Mouse (Mus musculus) C2C12 (cell line): ENCODE measurements around the gene Slc22a5. TPM values are rescaled to one million over a fixed set of nuclear protein-coding genes. Genes with fewer than 3 reads are reported as not detected.

Experiments
- H3K27me3 ChIP-seq: one replicate; pipeline ENCODE4 v1.6.1; 2011; ENCODE audit not compliant: control insufficient read depth, insufficient read depth, insufficient read length
- H3K36me3 ChIP-seq: one replicate; pipeline ENCODE4 v1.6.1; 2011; ENCODE audit not compliant: control insufficient read depth, insufficient read depth
- H3K4me3 ChIP-seq: one replicate; pipeline ENCODE4 v1.5.1; 2011; ENCODE audit warnings: mild to moderate bottlenecking, control low read depth; ENCODE audit not compliant: poor library complexity, insufficient read depth, severe bottlenecking
- H3K79me2 ChIP-seq: one replicate; pipeline ENCODE4 v1.6.1; 2011; ENCODE audit not compliant: control insufficient read depth, insufficient read depth
- H3K79me3 ChIP-seq: one replicate; pipeline ENCODE4 v1.6.1; 2011; ENCODE audit warnings: low read depth, control low read depth
- H3ac ChIP-seq: one replicate; pipeline ENCODE3; 2011; ENCODE audit warnings: low read depth; ENCODE audit not compliant: control insufficient read depth, insufficient read length
- CEBPB ChIP-seq: IDR thresholded peaks from one replicate; pipeline ENCODE4 v1.6.1; 2011; ENCODE audit warnings: low read depth, mild to moderate bottlenecking, control low read depth, moderate library complexity
- CTCF ChIP-seq: IDR thresholded peaks from one replicate; pipeline ENCODE4 v1.5.1; 2011; ENCODE audit not compliant: control insufficient read depth, insufficient read depth, insufficient read length
- FOSL1 ChIP-seq: IDR thresholded peaks from one replicate; pipeline ENCODE4 v1.8.0; 2011; ENCODE audit warnings: mild to moderate bottlenecking, low read length; ENCODE audit not compliant: poor library complexity, insufficient read depth, severe bottlenecking
- MAX ChIP-seq: IDR thresholded peaks from one replicate; pipeline ENCODE4 v1.6.1; 2011; ENCODE audit warnings: mild to moderate bottlenecking, control low read depth
- MYOD1 ChIP-seq: IDR thresholded peaks from one replicate; pipeline ENCODE4 v1.6.1; 2011; ENCODE audit warnings: low read depth; ENCODE audit not compliant: control insufficient read depth, insufficient read length
- MYOG ChIP-seq: IDR thresholded peaks from one replicate; pipeline ENCODE4 v1.6.1; 2011; ENCODE audit not compliant: control insufficient read depth, insufficient read length; ENCODE audit errors: extremely low read depth
- USF1 ChIP-seq: IDR thresholded peaks from one replicate; pipeline ENCODE4 v1.6.1; 2011; ENCODE audit warnings: low read depth, mild to moderate bottlenecking, control low read depth, moderate library complexity
- polyA plus RNA-seq: library from polyadenylated mRNA; unstranded; fragments of >200 nt; fragmentation: generic; extraction: Trizol; gene quantifications from one replicate; pipeline ENCODE4 v1.2.1, GENCODE M21; 2012; ENCODE audit warnings: missing spikeins

Gene Slc22a5
- polyA plus RNA-seq, 1 experiment = 2.9 TPM

DNA sequence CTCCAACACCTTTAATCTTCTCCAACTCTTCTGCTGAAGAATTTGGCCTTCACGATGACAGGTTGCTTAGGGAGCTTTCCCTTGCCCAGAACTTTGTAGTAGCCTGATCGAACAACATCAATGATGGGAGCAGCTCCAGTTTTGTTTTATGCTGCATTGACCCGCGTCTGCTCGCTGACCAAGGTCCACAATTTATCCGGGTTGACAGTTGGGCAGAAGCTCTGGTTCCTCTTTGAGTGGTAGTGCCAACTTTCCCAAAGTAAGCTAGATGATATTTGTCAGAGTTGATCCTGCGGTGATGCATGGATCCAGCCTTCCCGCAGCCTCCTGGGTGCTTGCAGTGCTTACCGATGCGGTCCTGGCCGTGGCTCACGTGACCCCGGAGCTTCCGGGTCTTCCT is 11.3 kb upstream of the Slc22a5 start:
- Histone ChIP-seq H3K36me3 (no peaks in the 10 kb centered on the region), H3K4me3 (no peak overlapping the region), H3K79me2 (no peaks in the 10 kb centered on the region), H3K27me3 (no peaks in the 10 kb centered on the region), H3K79me3 (no peaks in the 10 kb centered on the region), H3ac (no peak overlapping the region)
- TF ChIP-seq MYOD1 (no peak), MYOG (no peak), CTCF (no peak), CEBPB (no peak), USF1 (no peak), MAX (no peak), FOSL1 (no peak)

DNA sequence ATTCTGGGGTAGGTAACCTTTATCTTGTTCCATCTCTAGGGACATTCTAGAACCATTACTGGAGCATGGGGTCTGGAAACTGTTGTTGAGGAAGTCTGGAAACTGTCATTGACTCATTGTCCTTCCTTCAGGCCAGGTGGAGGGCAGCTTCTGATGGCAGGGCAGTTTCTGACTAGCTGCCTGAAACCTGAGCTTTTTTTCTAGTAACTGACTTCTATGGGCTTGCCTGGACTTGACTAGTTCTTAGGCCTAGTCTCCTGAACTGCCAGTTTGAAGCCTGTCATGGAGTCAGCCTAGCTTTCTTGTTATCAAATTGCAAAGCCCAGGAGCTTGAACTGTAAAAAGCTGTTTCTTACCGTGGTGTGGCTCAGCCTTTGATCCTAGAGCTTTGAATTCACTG is 9.5 kb upstream of the Slc22a5 start:
- Histone ChIP-seq H3K4me3 (no peak overlapping the region), H3K79me3 (no peaks in the 10 kb centered on the region), H3K79me2 (no peaks in the 10 kb centered on the region), H3K36me3 (no peaks in the 10 kb centered on the region), H3K27me3 (no peaks in the 10 kb centered on the region), H3ac (no peak overlapping the region)
- TF ChIP-seq USF1 (no peak), FOSL1 (no peak), MAX (no peak), CTCF (no peak), CEBPB (no peak), MYOD1 (no peak), MYOG (no peak)

DNA sequence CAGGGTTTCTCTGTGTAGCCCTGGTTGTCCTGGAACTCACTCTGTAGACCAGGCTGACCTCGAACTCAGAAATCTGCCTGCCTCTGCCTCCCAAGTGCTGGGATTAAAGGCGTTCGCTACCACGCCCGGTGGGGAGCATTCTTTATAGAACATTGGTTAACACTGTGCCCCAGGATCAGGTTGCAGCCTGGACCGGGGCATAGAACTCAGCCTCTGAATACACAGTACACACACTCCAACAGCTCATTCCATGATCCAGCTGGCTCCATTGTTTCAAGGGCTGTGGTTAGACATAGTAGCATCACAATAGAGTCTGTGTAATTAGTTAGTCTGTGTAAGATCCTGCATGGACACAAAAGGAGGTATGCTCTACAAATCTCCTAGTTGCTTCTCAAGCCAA is 8.5 kb upstream of the Slc22a5 start:
- no peaks in the 10 kb centered on the region for H3K79me2 ChIP-seq
- H3K27me3 ChIP-seq = no peaks in the 10 kb centered on the region
- no peak overlapping the region for H3K4me3 ChIP-seq
- no peaks in the 10 kb centered on the region for H3K36me3 ChIP-seq
- TF ChIP-seq USF1 = no peak
- no peak for TF ChIP-seq FOSL1
- no peak for TF ChIP-seq MAX
- TF ChIP-seq CEBPB = no peak
- TF ChIP-seq MYOG = no peak
- TF ChIP-seq CTCF = no peak
- no peak for TF ChIP-seq MYOD1
- H3ac ChIP-seq = no peak overlapping the region
- H3K79me3 ChIP-seq = no peaks in the 10 kb centered on the region

DNA sequence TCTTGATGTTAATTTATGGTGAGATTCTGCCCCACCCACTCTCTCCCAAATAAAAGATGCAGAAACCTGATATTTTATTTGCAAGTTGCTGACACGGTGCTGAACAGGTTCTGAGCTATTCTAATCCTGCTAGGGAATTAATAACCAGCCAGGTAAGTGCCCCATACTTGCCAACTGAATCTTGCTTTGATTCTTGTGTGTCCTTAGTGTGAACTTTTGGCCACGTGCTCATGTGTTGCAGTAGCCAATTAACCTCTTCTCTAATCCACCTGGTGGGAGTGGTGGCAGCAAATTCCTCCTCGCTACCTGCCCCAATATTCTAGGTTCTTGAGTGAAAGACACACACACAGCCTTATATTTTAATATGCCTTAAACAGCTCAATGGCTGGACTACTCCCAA is 7.5 kb upstream of the Slc22a5 start:
- H3ac ChIP-seq = no peak overlapping the region
- no peak for TF ChIP-seq USF1
- no peaks in the 10 kb centered on the region for H3K36me3 ChIP-seq
- no peaks in the 10 kb centered on the region for H3K27me3 ChIP-seq
- no peaks in the 10 kb centered on the region for H3K79me2 ChIP-seq
- H3K4me3 ChIP-seq = no peak overlapping the region
- H3K79me3 ChIP-seq = no peaks in the 10 kb centered on the region

DNA sequence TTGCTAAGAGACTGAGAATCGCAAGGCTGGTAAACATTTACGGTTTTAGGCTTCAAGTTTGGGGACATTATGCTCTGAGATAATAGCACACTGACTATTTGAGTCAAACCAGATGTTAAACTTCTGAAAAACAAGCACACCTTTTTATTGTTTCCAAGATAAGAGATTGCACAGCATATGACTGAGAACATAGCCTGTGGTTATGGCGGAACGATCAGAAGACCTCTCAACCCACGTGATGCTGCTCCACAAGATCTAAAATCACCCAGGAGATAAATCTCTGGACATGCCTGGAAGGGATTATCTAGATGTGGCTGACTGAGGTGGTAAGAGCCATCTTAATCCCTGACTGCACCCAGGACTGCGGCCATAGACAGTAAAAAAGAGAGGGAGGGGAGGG is 5.5 kb upstream of the Slc22a5 start:
- TF ChIP-seq CEBPB (no peak), USF1 (no peak), MAX (no peak), CTCF (no peak), MYOG (no peak), FOSL1 (no peak), MYOD1 (no peak)
- Histone ChIP-seq H3K4me3 (no peak overlapping the region), H3K79me2 (no peaks in the 10 kb centered on the region), H3K79me3 (no peaks in the 10 kb centered on the region), H3ac (no peak overlapping the region), H3K27me3 (no peaks in the 10 kb centered on the region), H3K36me3 (no peaks in the 10 kb centered on the region)

DNA sequence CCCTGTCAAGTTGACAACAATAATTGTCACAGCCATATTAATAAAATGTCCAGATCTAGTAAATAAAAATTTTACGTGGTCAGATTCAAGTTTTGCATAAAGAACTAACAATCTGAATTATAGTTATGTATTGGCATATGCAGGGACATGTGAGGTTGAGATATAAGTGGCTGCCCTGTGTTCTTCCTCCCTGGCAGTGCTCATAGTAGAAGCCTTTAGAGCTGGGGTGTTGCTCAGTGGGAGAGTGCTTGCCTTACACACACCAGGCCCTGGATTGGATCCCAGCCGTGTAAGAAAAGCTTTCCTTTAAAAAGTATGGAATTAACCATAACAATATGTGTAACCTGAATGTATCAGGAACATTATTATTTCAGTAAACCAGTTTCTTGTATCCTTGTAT is 2.0 kb upstream of the Slc22a5 start:
- H3K4me3 ChIP-seq = no peak overlapping the region
- H3K79me2 ChIP-seq = no peaks in the 10 kb centered on the region
- H3K27me3 ChIP-seq = no peaks in the 10 kb centered on the region
- no peaks in the 10 kb centered on the region for H3K36me3 ChIP-seq
- H3ac ChIP-seq = no peak overlapping the region
- no peak for TF ChIP-seq CEBPB
- no peak for TF ChIP-seq CTCF
- TF ChIP-seq MAX = no peak
- TF ChIP-seq MYOD1 = no peak
- TF ChIP-seq FOSL1 = no peak
- TF ChIP-seq MYOG = no peak
- TF ChIP-seq USF1 = no peak
- no peaks in the 10 kb centered on the region for H3K79me3 ChIP-seq

DNA sequence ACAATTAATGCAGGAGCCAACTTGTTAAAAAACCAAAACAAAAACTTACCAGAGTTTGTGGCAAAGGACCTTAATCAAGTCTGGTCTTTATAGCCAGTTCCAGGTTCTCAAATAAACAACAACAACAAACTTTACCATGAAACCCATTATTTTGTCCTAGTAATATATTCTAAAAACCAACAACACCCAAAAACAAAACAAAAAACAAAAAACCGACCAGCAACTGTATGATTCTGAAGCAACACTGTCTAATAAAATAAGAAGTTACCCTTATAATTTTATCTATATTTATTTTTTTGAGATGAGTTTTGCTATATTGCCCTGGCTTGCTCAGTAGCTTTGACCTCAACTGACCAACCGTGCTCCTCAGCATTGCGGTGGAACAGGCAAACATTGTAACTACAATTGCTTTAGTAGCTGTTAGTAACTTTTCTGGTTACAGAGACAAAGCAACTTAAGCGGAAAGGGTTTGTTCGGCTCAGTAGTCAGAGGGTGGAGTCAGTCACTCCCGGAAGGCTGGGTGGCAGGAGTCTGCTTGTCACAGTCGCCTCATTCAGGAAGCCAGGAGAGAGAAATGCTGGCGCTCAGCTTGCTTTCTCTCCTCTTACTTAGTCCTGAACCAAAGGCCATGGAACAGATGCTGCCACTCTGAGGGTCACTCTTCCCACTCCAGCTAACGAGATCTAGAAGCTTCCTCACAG is 1.4 kb upstream of the Slc22a5 start:
- H3ac ChIP-seq = no peak overlapping the region
- no peaks in the 10 kb centered on the region for H3K79me2 ChIP-seq
- no peaks in the 10 kb centered on the region for H3K27me3 ChIP-seq
- no peak for TF ChIP-seq MAX
- no peak for TF ChIP-seq FOSL1
- TF ChIP-seq CTCF = no peak
- no peak for TF ChIP-seq CEBPB
- no peak for TF ChIP-seq USF1
- no peak for TF ChIP-seq MYOG
- no peak for TF ChIP-seq MYOD1
- H3K36me3 ChIP-seq = no peaks in the 10 kb centered on the region
- H3K4me3 ChIP-seq = no peak overlapping the region
- no peaks in the 10 kb centered on the region for H3K79me3 ChIP-seq
